Mouse (Mus musculus): ENCODE results near the gene Cox7a1.
"Not testable (repeated sequence)": the region's sequence is repeated elsewhere in the genome, so short reads cannot be mapped to it uniquely, and the experiment has no call there.

The Cox7a1 gene

DNA sequence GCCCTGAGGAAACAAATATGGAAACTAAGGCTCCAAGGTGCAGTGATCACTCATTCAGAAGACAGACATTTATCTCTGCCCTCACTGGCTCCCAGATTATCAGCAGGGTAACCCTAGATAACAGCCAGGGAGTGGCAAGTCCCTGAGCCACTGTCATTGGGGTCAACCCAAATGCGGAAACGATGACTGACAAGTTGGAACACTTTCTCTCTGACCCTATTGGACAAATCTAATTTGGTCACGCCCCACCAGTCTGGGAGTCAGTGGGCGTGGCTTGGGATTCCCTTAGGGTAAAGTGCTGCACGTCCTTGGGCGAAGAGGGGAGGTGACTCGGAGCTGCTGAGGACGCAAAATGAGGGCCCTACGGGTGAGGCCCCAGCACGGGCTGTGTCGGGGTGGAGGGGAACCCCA is at the start of gene Cox7a1:
Cox7a1 (plus strand) TSS at position 266 of the 411 bp plus-strand sequence.
- peak; percentile 99 for DNase-seq (ENCODE audit: low read depth, low spot score)

- no peak for DNase-seq (ENCODE audit: low read depth, low spot score)
Observed at GRCm38 (mm10) chr7:30136826-30137225, 47.1 kb upstream of the Cox7a1 start.

DNA sequence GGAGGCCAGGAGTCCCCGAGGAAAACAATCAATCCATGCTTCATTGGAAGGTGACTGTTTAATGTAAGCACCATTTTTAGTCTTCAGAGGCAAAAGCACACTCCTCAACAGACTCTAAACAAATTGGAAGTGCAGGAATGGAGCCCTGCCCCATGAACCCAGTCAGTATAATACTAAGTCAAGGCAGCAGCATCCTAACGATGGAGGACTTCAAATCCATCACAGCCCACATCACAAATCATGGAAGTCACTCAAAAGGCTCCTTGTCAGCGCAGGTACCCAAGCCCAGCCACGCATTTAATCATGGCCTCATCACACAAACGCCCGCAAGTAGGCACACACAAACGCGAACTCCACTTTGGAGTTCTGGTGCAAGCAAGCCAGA is 40.8 kb upstream of the Cox7a1 start:
- DNase-seq (ENCODE audit: low read depth, low spot score), result no peak

DNA sequence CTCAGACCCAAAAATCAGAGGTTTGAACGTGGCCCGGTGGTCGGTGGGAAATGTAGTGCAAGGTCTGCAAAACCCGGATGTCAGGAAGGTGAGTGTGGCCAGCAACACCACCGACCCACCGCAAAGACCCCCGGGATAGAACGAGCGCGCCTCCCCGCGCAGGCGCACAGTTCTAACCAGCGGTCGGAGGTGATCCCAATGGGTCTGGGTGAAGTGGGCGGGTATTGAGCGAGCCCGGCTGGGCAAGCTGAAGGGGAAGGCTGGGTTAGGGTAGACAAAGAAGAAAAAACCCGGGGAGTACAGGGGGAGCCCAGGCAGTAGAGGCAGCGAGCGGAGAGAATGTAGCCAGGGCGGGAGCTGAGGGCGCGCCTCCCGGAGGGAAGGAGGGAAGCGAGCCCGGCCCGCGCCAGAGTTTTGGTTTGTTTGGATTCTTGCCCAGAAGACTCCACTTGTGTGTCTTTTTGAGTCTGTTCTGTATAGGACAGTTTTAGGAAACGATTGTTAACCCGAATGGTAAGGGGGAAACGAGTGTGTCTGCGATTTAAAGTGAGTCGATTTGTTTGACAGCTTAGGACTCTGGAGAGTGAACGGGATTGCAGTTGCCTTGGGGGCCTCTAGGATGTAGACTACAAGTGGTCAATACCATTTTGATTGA is 40.3 kb upstream of the Cox7a1 start:
- DNase-seq (ENCODE audit: low read depth, low spot score), result peak; percentile 93

GRCm38 (mm10) chr7:30147011-30147410 is 36.9 kb upstream of the Cox7a1 start:
- no peak for DNase-seq (ENCODE audit: low read depth, low spot score)

DNA sequence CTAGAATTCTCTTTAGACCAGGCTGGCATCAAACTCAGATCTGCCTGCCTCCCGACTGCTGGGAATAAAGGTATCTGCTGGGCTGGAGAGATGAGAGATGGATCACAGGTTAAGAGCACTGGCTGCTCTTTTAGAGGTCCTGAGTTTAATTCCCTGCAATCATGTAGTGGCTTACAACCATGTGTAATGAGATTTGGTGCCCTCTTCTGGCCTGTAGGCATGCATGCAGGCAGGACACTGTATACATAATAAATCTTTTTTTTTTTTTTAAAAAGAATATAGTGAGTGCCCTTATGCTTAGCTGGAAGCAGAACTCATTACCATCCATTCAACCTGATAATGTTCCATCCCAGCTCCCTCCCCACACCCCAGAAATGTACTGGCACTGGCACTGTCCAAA is 29.9 kb upstream of the Cox7a1 start:
- peak; percentile 62 for DNase-seq (ENCODE audit: low read depth, low spot score)

- peak; percentile 96 for DNase-seq (ENCODE audit: low read depth, low spot score)
Observed at GRCm38 (mm10) chr7:30155507-30155906, 28.4 kb upstream of the Cox7a1 start.

- DNase-seq (ENCODE audit: low read depth, low spot score), result peak; percentile 49
Observed at GRCm38 (mm10) chr7:30163113-30163512, 20.8 kb upstream of the Cox7a1 start.

DNA sequence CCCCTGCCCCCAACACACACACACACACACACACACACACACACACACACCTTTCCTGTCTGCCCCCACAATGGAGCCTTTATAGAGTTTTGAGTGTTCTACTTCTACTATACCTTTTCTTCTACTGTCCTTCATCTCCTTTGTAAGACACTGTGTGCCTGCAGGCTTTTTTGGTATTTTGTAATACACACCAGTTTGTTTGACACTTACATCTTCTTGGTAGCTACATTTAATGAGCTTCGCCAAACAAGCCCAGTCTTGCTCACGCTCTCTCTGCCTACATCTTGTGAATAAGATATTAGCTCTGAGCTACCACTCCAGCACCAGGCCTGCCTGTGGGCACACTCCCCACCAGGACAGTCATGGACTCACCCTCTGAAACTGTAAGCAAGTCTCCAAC is 19.2 kb upstream of the Cox7a1 start:
- no peak for DNase-seq (ENCODE audit: low read depth, low spot score)

GRCm38 (mm10) chr7:30168914-30169582 is 14.9 kb upstream of the Cox7a1 start:
- no peak for DNase-seq (ENCODE audit: low read depth, low spot score)

DNA sequence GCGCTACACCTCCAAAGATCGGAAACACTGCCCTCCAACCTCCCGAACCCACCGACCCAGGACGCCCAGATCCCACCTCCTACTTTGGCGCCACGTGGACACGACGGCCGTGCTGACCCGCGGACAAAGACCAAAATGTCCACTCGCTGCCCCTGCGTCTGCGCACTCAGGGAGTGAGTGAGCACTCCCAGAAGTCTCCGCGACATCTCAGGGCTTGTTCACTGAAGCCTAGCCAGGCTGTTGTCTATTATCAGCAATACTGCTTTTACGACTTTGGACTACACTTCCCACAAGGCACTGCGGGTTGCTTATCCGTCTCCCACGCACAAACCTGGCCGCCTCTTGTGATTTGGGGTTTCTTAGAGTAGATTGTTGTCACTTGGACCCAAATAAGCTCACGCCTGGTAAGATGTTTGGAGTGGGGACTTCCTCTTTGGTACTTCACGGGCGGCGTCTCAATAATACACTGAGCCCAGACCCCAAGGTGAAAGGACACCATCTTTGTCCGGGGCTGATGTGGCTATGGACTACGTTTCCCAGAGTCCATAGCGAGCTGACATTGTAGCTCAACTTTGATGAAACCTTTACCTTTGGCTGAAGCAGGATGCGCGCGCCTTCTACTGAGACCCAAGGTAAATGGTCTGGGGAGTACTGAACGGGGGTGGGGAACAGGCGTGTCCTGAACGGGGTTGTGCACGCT is 14.2 kb upstream of the Cox7a1 start, which contains the start of gene Zfp146:
Zfp146 (minus strand) TSS at position 168 of the 700 bp plus-strand sequence.
- DNase-seq (ENCODE audit: low read depth, low spot score), result peak; percentile 99

DNA sequence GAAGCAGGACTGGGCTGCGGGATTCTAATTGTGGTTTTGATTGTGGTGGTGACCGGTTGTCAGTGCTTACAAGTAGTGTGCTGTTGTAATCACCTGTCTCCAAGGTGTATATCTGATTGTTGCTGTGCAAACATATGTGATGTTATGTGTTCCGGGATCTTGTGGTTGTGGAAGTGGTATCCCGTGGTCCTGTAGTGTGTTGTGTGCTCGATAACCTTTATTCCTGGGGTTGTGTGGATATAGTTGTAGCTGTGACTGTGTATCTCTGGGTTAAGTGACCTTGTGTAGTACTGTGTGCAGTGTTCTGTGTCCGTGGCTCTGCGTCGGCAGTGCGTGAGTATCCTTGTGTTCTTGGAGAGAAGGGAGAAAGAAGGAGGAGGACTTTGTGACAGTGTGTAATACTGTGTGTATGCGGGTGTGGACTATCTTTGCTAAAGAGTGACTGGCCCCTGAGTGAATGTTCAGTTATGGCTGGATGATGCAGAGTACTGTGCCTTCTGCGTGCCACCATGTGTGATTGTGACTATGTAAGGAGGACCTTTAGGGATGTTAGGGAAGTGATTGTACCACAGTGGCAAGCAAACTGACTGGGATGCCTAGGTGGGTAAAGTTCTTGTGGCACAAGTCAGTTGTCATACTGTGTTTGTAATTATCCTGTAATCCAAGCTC is 13.5 kb upstream of the Cox7a1 start:
- no peak for DNase-seq (ENCODE audit: low read depth, low spot score)

- no peak for DNase-seq (ENCODE audit: low read depth, low spot score)
Observed at GRCm38 (mm10) chr7:30176474-30176873, 7.5 kb upstream of the Cox7a1 start.

DNA sequence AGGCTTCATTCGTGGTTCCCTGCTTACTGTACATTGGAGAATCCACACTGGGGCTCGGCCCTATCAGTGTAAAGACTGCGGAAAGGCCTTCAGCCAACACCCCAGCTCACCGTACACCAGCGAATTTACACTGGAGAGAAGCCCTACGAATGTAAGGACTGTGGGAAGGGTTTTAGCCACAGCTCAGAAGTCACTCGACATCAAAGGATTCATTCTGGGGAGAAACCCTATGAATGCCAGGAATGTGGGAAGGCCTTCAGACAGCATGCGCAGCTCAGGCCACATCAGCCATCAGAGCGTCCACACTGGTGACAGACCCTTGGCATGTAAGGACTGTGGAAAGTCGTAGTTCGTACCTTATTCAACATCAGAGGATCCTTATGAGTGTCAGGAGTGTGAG is 5.7 kb upstream of the Cox7a1 start:
- DNase-seq (ENCODE audit: low read depth, low spot score), result peak; percentile 76

- DNase-seq (ENCODE audit: low read depth, low spot score), result peak; percentile 85
Observed at GRCm38 (mm10) chr7:30181308-30181707, 2.6 kb upstream of the Cox7a1 start.

- peak; percentile 55 for DNase-seq (ENCODE audit: low read depth, low spot score)
Observed at GRCm38 (mm10) chr7:30181929-30182328, 2.0 kb upstream of the Cox7a1 start.

GRCm38 (mm10) chr7:30183189-30183588 is 755 bp upstream of the Cox7a1 start:
- not testable (repeated sequence) for DNase-seq (ENCODE audit: low read depth, low spot score)

DNA sequence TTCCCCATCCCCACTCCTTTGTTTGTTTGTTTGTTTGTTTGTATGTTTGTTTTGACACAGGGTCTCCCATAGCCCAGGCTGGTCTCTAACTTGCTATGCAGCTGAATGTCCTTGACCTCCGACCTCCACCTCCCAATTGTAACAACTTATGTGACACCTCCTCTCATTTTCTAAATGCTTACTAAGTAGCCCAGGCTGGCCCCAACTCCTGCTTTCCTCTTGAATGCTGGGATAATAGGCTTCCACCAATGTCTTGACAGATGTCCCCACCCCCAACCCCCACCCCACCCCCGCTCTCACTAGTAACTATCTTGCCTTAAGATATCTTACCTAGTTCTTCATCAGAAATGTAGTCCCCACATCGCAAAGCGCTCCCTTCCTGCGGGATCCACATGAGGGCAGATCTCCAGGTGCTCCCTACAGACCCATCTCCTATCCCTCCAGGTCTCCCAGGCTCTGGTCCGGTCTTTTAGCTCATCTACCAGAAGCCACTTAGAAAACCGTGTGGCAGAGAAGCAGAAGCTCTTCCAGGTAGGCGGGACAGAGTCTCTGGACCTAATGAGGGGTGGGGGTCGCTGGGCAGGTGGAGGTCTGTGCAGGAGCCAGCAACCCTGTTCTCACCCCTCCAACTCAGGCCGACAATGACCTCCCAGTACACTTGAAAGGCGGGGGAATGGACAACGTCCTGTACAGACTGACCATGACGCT is 851 bp downstream of the Cox7a1 start:
- no peak for DNase-seq (ENCODE audit: low read depth, low spot score)

DNA sequence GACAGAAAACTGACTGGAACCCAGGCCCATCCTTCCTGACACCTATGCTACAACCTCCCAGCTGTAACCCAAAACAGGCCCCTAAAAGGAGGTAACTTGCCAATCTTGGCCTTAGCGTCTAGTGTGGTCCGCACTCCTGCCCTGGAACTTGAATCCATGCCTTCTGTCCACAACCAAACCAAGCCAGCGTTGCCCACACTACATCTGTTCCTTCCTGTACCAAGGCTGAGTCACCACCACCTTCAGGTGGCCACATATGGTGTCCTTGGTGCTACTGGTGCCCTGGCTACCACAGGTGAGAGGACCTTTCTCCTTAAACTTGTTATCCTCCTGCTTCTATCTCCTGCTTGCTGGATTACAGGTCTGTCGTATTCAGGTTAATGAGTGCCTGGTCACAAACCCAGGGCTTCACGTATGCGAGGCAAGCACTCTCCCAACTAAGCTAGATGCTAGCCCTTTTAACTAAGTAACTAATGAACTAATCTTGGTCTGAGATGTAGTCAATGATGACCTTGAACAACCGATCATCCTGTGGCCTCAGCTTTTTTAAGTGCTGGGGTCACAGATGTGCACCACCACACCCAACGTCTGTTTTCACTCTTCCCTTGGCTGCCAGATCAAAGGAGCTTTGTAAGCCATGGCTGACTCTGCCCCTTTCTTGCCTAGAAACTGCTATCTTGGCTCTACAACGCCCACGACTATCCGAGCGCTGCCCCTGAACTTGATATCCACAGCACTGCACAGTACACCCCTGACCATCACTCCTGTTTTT is 4.6 kb downstream of the Cox7a1 start:
- peak; percentile 63 for DNase-seq (ENCODE audit: low read depth, low spot score)

DNA sequence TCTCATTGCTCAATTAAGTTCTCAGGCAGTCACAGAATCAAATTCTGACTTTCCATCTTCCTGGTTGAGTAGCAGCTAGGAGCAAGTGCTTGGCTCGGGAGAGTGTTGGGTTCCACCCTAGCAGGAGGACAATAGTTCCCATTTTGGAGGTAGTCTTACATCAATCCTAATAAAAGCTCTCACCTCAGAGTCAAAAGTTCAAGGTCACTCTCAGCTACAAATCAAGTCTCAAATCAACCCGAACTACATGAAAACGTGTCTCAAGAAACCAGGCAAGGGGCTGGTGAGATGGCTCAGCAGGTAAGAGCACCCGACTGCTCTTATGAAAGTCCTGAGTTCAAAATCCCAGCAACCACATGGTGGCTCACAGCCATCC is 5.2 kb downstream of the Cox7a1 start:
- DNase-seq (ENCODE audit: low read depth, low spot score), result peak; percentile 88

GRCm38 (mm10) chr7:30192088-30192487 is 8.1 kb downstream of the Cox7a1 start:
- no peak for DNase-seq (ENCODE audit: low read depth, low spot score)
